Mouse (Mus musculus): ENCODE data around the gene Akap13.

DNA sequence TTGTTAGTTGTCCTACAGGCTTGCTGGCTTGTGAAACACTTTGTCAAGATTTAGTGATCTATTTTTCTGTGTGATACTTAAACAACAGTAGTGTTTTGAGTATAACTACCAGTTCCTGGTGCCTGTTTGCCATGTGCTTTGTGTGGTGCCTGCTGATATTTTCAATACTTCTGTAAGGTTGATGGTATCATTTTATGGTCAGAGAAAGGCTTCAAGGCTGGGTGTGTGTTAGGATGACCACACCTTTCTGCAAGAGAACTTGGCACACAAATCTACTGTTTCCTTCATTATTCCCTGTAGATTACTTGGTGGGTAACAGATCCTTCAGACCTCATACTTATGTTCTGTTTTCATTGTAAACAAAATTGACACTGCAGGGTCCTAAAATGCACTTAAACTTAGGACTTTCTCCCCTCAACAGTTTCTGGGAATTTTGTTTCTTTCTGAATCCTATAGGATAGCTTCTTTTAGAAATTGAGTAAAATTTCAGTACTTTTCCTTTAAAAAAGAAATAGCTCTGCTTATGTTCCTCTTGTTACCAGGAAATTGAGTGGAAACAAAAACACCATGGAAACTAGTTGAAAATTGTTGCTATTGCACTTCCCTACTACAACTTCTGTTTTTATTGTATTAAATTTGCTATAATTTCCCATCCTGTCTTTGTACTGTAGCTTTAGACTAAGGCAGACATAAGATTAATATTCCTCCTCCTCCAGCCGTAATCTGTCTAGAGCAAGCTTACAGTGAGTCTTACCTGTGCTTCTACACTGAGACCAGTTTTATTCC is 120.7 kb downstream of the Akap13 start:
- TF ChIP-seq MAFK (IDR thresholded peaks at IDR 0.05; ENCODE audit: insufficient read depth, low read depth, low read length) (no peak), ZNF384 (IDR thresholded peaks at IDR 0.05; ENCODE audit: low read depth, low read length) (no peak)
